Mouse (Mus musculus) lung, adult 2 months (tissue): ENCODE measurements at regions not wholly inside any gene's neighbourhood (a gene's known extent, or its start where the extent isn't known, plus 50 kb on each side); places are given as distances from the start of the nearest gene placed in this dataset.

Experiments used
- CTCF ChIP-seq: fragments of 200-500 bp; IDR thresholded peaks from 2 replicates; pipeline ENCODE4 v1.5.1; 2011; ENCODE audit warnings: mild to moderate bottlenecking, low read length, control low read depth; ENCODE audit not compliant: insufficient read depth
- POLR2A ChIP-seq: fragments of 200-500 bp; IDR thresholded peaks from 2 replicates; pipeline ENCODE4 v1.6.1; 2011; ENCODE audit warnings: low read depth, mild to moderate bottlenecking, control low read depth, low read length, borderline replicate concordance; ENCODE audit errors: extremely low read depth

DNA sequence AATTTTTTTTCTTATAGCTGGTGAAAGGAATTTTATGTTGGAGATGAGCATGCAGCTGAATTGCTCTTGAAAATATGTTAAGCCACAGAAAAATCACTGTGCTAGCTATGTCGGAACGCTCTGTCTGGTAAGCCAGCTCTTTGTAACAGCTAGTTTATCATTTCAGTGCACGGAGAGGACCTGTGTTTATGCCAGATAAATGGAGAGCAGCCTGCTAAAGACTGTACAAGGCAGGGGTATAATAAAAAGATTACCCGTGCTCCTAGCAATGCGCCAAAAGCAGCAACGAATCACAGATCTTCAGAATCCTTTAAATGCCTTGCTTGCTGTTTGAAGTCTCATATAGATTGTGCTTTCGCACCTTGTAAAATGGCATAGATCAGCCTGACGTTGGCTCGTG is 232.2 kb upstream of the Daam1 start:
- no peak for TF ChIP-seq CTCF
- no peak for TF ChIP-seq POLR2A
